Mouse (Mus musculus) embryonic fibroblast, embryonic 13.5 days (primary cell): ENCODE data around the gene Gm10842.

Experiments used
- CTCF ChIP-seq: IDR thresholded peaks from 2 replicates; pipeline ENCODE4 v1.5.1; 2011; ENCODE audit warnings: mild to moderate bottlenecking, control low read depth, low read length, moderate library complexity, borderline replicate concordance; ENCODE audit not compliant: insufficient read depth
- POLR2A ChIP-seq: IDR thresholded peaks from 2 replicates; pipeline ENCODE4 v1.6.1; 2011; ENCODE audit warnings: low read depth, mild to moderate bottlenecking, control low read depth, low read length, moderate library complexity

- TF ChIP-seq POLR2A (no peak), CTCF (no peak)
These were observed 11.0 kb upstream of the Gm10842 start for GRCm38 (mm10) chr11:105135692-105136091.
